Mouse (Mus musculus): Measurements from ENCODE around the gene Cela2a.

DNA sequence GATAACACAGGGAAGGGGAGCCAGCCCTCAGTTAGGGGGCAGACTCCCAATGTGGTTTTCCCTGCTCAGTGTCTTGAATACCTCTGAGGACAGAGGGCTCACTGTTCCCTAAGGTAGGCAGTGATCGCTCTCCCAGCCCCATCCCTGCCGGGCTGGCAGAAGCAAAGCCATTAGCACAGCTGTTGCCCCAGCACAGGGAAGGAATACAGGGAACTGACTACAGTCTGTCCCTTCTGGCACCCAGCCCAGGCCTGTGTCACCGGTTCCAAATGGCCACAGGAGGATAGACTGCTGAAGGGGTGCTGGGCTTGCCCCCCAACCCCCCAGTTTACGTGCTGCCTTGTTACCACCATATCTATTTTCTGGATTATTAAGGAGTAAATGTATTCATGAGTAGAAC lies 41.5 kb upstream of the Cela2a start:
- TF ChIP-seq CTCF (IDR thresholded peaks at IDR 0.05; ENCODE audit: control insufficient read depth, insufficient read depth, low read length) (no peak), POLR2A (IDR thresholded peaks at IDR 0.05; ENCODE audit: borderline replicate concordance, control insufficient read depth, low read depth, low read length) (no peak)
